Mouse (Mus musculus) myocyte (in vitro differentiated cells): ENCODE measurements around the gene Gm42421.

ENCODE experiments used
- CEBPB ChIP-seq: IDR thresholded peaks from 2 replicates; pipeline ENCODE4 v1.6.1; 2011; ENCODE audit warnings: mild to moderate bottlenecking, moderate library complexity; ENCODE audit not compliant: poor library complexity, insufficient read depth, severe bottlenecking
- E2F4 ChIP-seq: IDR thresholded peaks from one replicate; pipeline ENCODE4 v1.6.1; 2011; ENCODE audit warnings: mild to moderate bottlenecking, control low read depth, moderate library complexity; ENCODE audit not compliant: insufficient read depth
- MAX ChIP-seq: IDR thresholded peaks from one replicate; pipeline ENCODE4 v1.6.1; 2011; ENCODE audit warnings: low read depth, mild to moderate bottlenecking, control low read depth
- MYOG ChIP-seq, 3 experiments: IDR thresholded peaks; one replicate each; pipeline ENCODE4 v1.6.1; 2011; ENCODE audit warnings: control low read depth in 2 of 3, low read depth in 2 of 3, mild to moderate bottlenecking in 2 of 3; ENCODE audit not compliant: insufficient read length in 2 of 3, control insufficient read depth in 1 of 3, insufficient read depth in 1 of 3
- POLR2A ChIP-seq: IDR thresholded peaks from one replicate; pipeline ENCODE4 v1.6.1; 2011; ENCODE audit warnings: low read depth, mild to moderate bottlenecking, control low read depth, moderate library complexity; ENCODE audit not compliant: insufficient read length
- SRF ChIP-seq: IDR thresholded peaks from one replicate; pipeline ENCODE4 v1.6.1; 2011; ENCODE audit warnings: low read depth; ENCODE audit not compliant: control insufficient read depth, insufficient read length
- TCF12 ChIP-seq: IDR thresholded peaks from one replicate; pipeline ENCODE4 v1.6.1; 2011; ENCODE audit warnings: mild to moderate bottlenecking, control low read depth; ENCODE audit not compliant: poor library complexity, insufficient read depth, severe bottlenecking
- USF1 ChIP-seq: IDR thresholded peaks from one replicate; pipeline ENCODE4 v1.6.1; 2011; ENCODE audit warnings: low read depth, mild to moderate bottlenecking, control low read depth, moderate library complexity

- TF ChIP-seq POLR2A (no peak), USF1 (no peak), TCF12 (no peak), E2F4 (no peak), MYOG (IDR thresholded peaks at IDR 0.05; ENCODE audit: control insufficient read depth in 1 of 3, insufficient read depth in 1 of 3, insufficient read length in 2 of 3, low read depth in 2 of 3) (no peak), MAX (no peak), CEBPB (no peak), SRF (no peak)
Observed at GRCm38 (mm10) chr5:143980858-143981257, 52.9 kb downstream of the Gm42421 start.
